Comparison of ENCODE assay signal across 8 mouse cellular contexts in genomic region chr7:12949872-12950229, GRCm38 (mm10). TPM values are rescaled to one million over a fixed set of nuclear protein-coding genes. Genes with fewer than 3 reads are reported as not detected.
DNase-seq lines count a peak whose midpoint lies in the region; ATAC-seq and TF ChIP-seq lines count a peak whose summit lies in the region.

No protein-coding gene starts in this region.

- no peaks in the 10 kb centered on the region for H3K9me3 ChIP-seq in embryonic facial prominence, embryonic 14.5 days (ENCODE audit: control insufficient read depth, low read length)
- H3K9me3 ChIP-seq in limb, embryonic 10.5 days (replicated peaks): no peaks in the 10 kb centered on the region
- no peaks in the 10 kb centered on the region for H3K9me3 ChIP-seq in neural tube, embryonic 14.5 days (ENCODE audit: control insufficient read depth, low read length)

- no peaks in the 10 kb centered on the region for H3K36me3 ChIP-seq in liver, adult 2 months (ENCODE audit: control insufficient read depth, insufficient read depth, low read length)
- no peaks in the 10 kb centered on the region for H3K36me3 ChIP-seq in embryonic facial prominence, embryonic 14.5 days (ENCODE audit: control insufficient read depth, insufficient read depth, low read length)
- no peaks in the 10 kb centered on the region for H3K36me3 ChIP-seq in limb, embryonic 10.5 days
- H3K36me3 ChIP-seq in neural tube, embryonic 14.5 days (ENCODE audit: control insufficient read depth, insufficient read depth, low read length): no peaks in the 10 kb centered on the region

- peak overlapping the region; percentile 34 for H3K9ac ChIP-seq in liver, adult 2 months (ENCODE audit: low read depth, low read length)
- peak overlapping the region; percentile 77 for H3K9ac ChIP-seq in embryonic facial prominence, embryonic 14.5 days (ENCODE audit: low read depth, low read length)
- H3K9ac ChIP-seq in neural tube, embryonic 14.5 days (replicated peaks; ENCODE audit: low read depth, low read length): peak overlapping the region; percentile 70

- peak overlapping the region; percentile 25 for H3K27ac ChIP-seq in liver, adult 2 months (replicated peaks; ENCODE audit: insufficient read depth, low read depth, low read length)
- peak overlapping the region; percentile 89 for H3K27ac ChIP-seq in embryonic facial prominence, embryonic 14.5 days (replicated peaks; ENCODE audit: low read depth, low read length)
- H3K27ac ChIP-seq in limb, embryonic 10.5 days: peak overlapping the region; percentile 93
- H3K27ac ChIP-seq in neural tube, embryonic 14.5 days (ENCODE audit: low read depth, low read length): peak overlapping the region; percentile 95

- no peaks in the 10 kb centered on the region for H3K27me3 ChIP-seq in liver, adult 2 months (ENCODE audit: control insufficient read depth, insufficient read depth, low read length)
- no peaks in the 10 kb centered on the region for H3K27me3 ChIP-seq in embryonic facial prominence, embryonic 14.5 days (replicated peaks; ENCODE audit: control insufficient read depth, insufficient read depth, low read length)
- H3K27me3 ChIP-seq in limb, embryonic 10.5 days (ENCODE audit: low read depth, poor library complexity, severe bottlenecking): no peaks in the 10 kb centered on the region
- H3K27me3 ChIP-seq in neural tube, embryonic 14.5 days (ENCODE audit: control insufficient read depth, insufficient read depth, low read length): no peaks in the 10 kb centered on the region

- H3K79me2 ChIP-seq in liver, adult 2 months (ENCODE audit: control insufficient read depth, insufficient read depth, low read length): no peaks in the 10 kb centered on the region

- H3K4me1 ChIP-seq in liver, adult 2 months (ENCODE audit: control insufficient read depth, insufficient read depth, low read length): peaks cover 2% of the 10 kb centered on the region
- peaks cover 10% of the 10 kb centered on the region; the same call in 1 of the 2 replicates for H3K4me1 ChIP-seq in embryonic facial prominence, embryonic 14.5 days (ENCODE audit: control insufficient read depth, insufficient read depth, low read length)
- H3K4me1 ChIP-seq in limb, embryonic 10.5 days: peaks cover 13% of the 10 kb centered on the region
- peaks cover 7% of the 10 kb centered on the region for H3K4me1 ChIP-seq in neural tube, embryonic 14.5 days (ENCODE audit: control insufficient read depth, insufficient read depth, low read length)

- TF ChIP-seq POLR2A in liver, adult 2 months (IDR thresholded peaks at IDR 0.05; ENCODE audit: extremely low read depth, insufficient read depth, low read length): no peak

- WGBS in liver, adult 2 months: under 1% methylated on average over 16 of the region's 16 CpGs
- WGBS in embryonic facial prominence, embryonic 14.5 days: under 1% methylated on average over 16 of the region's 16 CpGs
- whole genome bisulfite sequencing in limb, embryonic 10.5 days: 4% methylated on average over 16 of the region's 16 CpGs
- 7% methylated on average over 16 of the region's 16 CpGs for WGBS in neural tube, embryonic 14.5 days

- TF ChIP-seq CTCF in liver, adult 2 months (IDR thresholded peaks at IDR 0.05; ENCODE audit: low read depth, low read length): no peak

- no peak for ATAC-seq in embryonic facial prominence, embryonic 14.5 days (ENCODE audit: low read depth)
- ATAC-seq in neural tube, embryonic 14.5 days (ENCODE audit: low read depth): peak; percentile 10
- no peak for ATAC-seq in frontal cortex, adult (ENCODE audit: low TSS enrichment)

- peak overlapping the region; percentile 44 for H3K4me3 ChIP-seq in liver, adult 2 months (ENCODE audit: insufficient read depth, low read depth, low read length)
- H3K4me3 ChIP-seq in embryonic facial prominence, embryonic 14.5 days (ENCODE audit: low read depth, low read length): peak overlapping the region; percentile 53
- peak overlapping the region; percentile 58 for H3K4me3 ChIP-seq in limb, embryonic 10.5 days
- H3K4me3 ChIP-seq in neural tube, embryonic 14.5 days (ENCODE audit: low read depth, low read length): peak overlapping the region; percentile 47

- peak; percentile 53 for DNase-seq in liver, adult 2 months (ENCODE audit: extremely low read depth, low read depth, low spot score)
- no peak for DNase-seq in liver
- no peak for DNase-seq in embryonic facial prominence, embryonic 14.5 days (ENCODE audit: low spot score)
- DNase-seq in limb, embryonic 10.5 days (ENCODE audit: low spot score): no peak
- no peak for DNase-seq in right cerebral cortex, postnatal 4 days
- DNase-seq in layer of hippocampus, postnatal 25 days (ENCODE audit: extremely low spot score in 1 of 2, low spot score in 1 of 2): no peak

- peak overlapping the region; percentile 94 for H3K4me2 ChIP-seq in embryonic facial prominence, embryonic 14.5 days (ENCODE audit: low read depth, low read length)
- H3K4me2 ChIP-seq in neural tube, embryonic 14.5 days (ENCODE audit: low read depth, low read length): peak overlapping the region; percentile 90

RNA-seq across cellular contexts. Expression of gene Zfp324, which starts 15.8 kb away (rescaled TPM):
- 3.9 and 4.1 TPM in 2 replicates for total RNA-seq in liver, adult 2 months (2014; rRNA removed)
- polyA plus RNA-seq in liver, adult 2 months (2012; rRNA removed): 3.4 and 5.2 TPM in 2 replicates
- polyA plus RNA-seq in embryonic facial prominence, embryonic 14.5 days (2014; fragmentation: Nextera tagmentation; extraction: Ambion mirVana): 9.4 and 10.9 TPM in 2 replicates
- polyA plus RNA-seq in limb, embryonic 10.5 days (2016; fragmentation: Nextera tagmentation; extraction: Ambion mirVana): 8.4 and 12.0 TPM in 2 replicates
- 10.6 and 12.7 TPM in 2 replicates for polyA plus RNA-seq in neural tube, embryonic 14.5 days (2014; fragmentation: Nextera tagmentation; extraction: Ambion mirVana)
- 10 to 100 TPM; 10.2 to 12.1 TPM for total RNA-seq in layer of hippocampus, postnatal 25 days (2021)

RNA-seq across cellular contexts. Expression of gene Rnf225, which starts 22.6 kb away (rescaled TPM):
- total RNA-seq in liver, adult 2 months (2014; rRNA removed): 0.09 and 0.47 TPM in 2 replicates
- 0.45 and 0.65 TPM in 2 replicates for polyA plus RNA-seq in liver, adult 2 months (2012; rRNA removed)
- 0.43 and 0.49 TPM in 2 replicates for polyA plus RNA-seq in embryonic facial prominence, embryonic 14.5 days (2014; fragmentation: Nextera tagmentation; extraction: Ambion mirVana)
- 0.66 and 0.94 TPM in 2 replicates for polyA plus RNA-seq in limb, embryonic 10.5 days (2016; fragmentation: Nextera tagmentation; extraction: Ambion mirVana)
- polyA plus RNA-seq in neural tube, embryonic 14.5 days (2014; fragmentation: Nextera tagmentation; extraction: Ambion mirVana): 0.68 and 1.3 TPM in 2 replicates
- 1 to 10 TPM in 1 of 2 experiments, under 1 TPM in 1; 0.91 to 1.3 TPM for total RNA-seq in layer of hippocampus, postnatal 25 days (2021)

RNA-seq across cellular contexts. Expression of gene Rps5, which starts 27.8 kb away (rescaled TPM):
- 773 and 998 TPM in 2 replicates for total RNA-seq in liver, adult 2 months (2014; rRNA removed)
- 789 and 798 TPM in 2 replicates for polyA plus RNA-seq in liver, adult 2 months (2012; rRNA removed)
- polyA plus RNA-seq in embryonic facial prominence, embryonic 14.5 days (2014; fragmentation: Nextera tagmentation; extraction: Ambion mirVana): 1,364 and 1,371 TPM in 2 replicates
- polyA plus RNA-seq in limb, embryonic 10.5 days (2016; fragmentation: Nextera tagmentation; extraction: Ambion mirVana): 1,082 and 1,228 TPM in 2 replicates
- polyA plus RNA-seq in neural tube, embryonic 14.5 days (2014; fragmentation: Nextera tagmentation; extraction: Ambion mirVana): 687 and 695 TPM in 2 replicates
- total RNA-seq in layer of hippocampus, postnatal 25 days (2021): 100 to 1,000 TPM; 379 to 453 TPM

RNA-seq across cellular contexts. Expression of gene Zfp446, which starts 27.8 kb away (rescaled TPM):
- total RNA-seq in liver, adult 2 months (2014; rRNA removed): 1.3 and 1.4 TPM in 2 replicates
- polyA plus RNA-seq in liver, adult 2 months (2012; rRNA removed): 1.9 and 3.6 TPM in 2 replicates
- 2.5 and 3.8 TPM in 2 replicates for polyA plus RNA-seq in embryonic facial prominence, embryonic 14.5 days (2014; fragmentation: Nextera tagmentation; extraction: Ambion mirVana)
- 14.0 and 14.9 TPM in 2 replicates for polyA plus RNA-seq in limb, embryonic 10.5 days (2016; fragmentation: Nextera tagmentation; extraction: Ambion mirVana)
- 9.8 and 10.3 TPM in 2 replicates for polyA plus RNA-seq in neural tube, embryonic 14.5 days (2014; fragmentation: Nextera tagmentation; extraction: Ambion mirVana)
- 1 to 10 TPM; 8.1 to 9.1 TPM for total RNA-seq in layer of hippocampus, postnatal 25 days (2021)

RNA-seq across cellular contexts. Expression of gene Slc27a5, which starts 48.1 kb away (rescaled TPM):
- total RNA-seq in liver, adult 2 months (2014; rRNA removed): 1,289 and 1,401 TPM in 2 replicates
- polyA plus RNA-seq in liver, adult 2 months (2012; rRNA removed): 1,497 and 1,713 TPM in 2 replicates
- polyA plus RNA-seq in embryonic facial prominence, embryonic 14.5 days (2014; fragmentation: Nextera tagmentation; extraction: Ambion mirVana): not detected in 2 replicates
- not detected in 2 replicates for polyA plus RNA-seq in limb, embryonic 10.5 days (2016; fragmentation: Nextera tagmentation; extraction: Ambion mirVana)
- 0.17 and 0.37 TPM in 2 replicates for polyA plus RNA-seq in neural tube, embryonic 14.5 days (2014; fragmentation: Nextera tagmentation; extraction: Ambion mirVana)
- total RNA-seq in layer of hippocampus, postnatal 25 days (2021): under 1 TPM; 0.22 to 0.47 TPM

Comparison
In these comparisons a context has a peak if more than half of its experiments do, and no peak if none do; other contexts are left out.
1. H3K27ac ChIP-seq: peak in every context shown above with its lines; median percentile 95 in neural tube, embryonic 14.5 days; 93 in limb, embryonic 10.5 days; 89 in embryonic facial prominence, embryonic 14.5 days; 25 in liver, adult 2 months.